Mouse (Mus musculus): ENCODE data around the gene Dnm3. TPM values are rescaled to one million over a fixed set of nuclear protein-coding genes. Genes with fewer than 3 reads are reported as not detected.

The Dnm3 gene
- polyA plus RNA-seq, 1 experiment from 2014 or later = 1.6 TPM

- no peak for ATAC-seq (ENCODE audit: insufficient number of reproducible peaks, insufficient read depth, low FRiP score, low read depth)
- H3K9ac ChIP-seq (ENCODE audit: low read length) = no peak overlapping the region
- 71% methylated on average over 2 of the region's 2 CpGs for WGBS
Measured at GRCm38 (mm10) chr1:162323142-162323541, 154.7 kb downstream of the Dnm3 start.

GRCm38 (mm10) chr1:162313451-162314276 lies 164.2 kb downstream of the Dnm3 start:
- 25% methylated on average over 11 of the region's 11 CpGs for WGBS
- Histone ChIP-seq H3K4me1 (ENCODE audit: control insufficient read depth in 2 of 2, insufficient read depth in 2 of 2, low read length in 2 of 2) (no peaks in the 10 kb centered on the region), H3K9me3 (ENCODE audit: control insufficient read depth, low read length) (no peaks in the 10 kb centered on the region), H3K4me2 (ENCODE audit: low read length) (peak overlapping the region; percentile 59), H3K4me3 (ENCODE audit: control insufficient read depth in 1 of 2, insufficient read depth in 1 of 2, low read depth in 1 of 2, low read length in 2 of 2) (peak overlapping the region; percentile 19; a peak in 2 of 4 replicates), H3K9ac (ENCODE audit: low read length) (peak overlapping the region; percentile 54; the same call in 1 of the 2 replicates), H3K36me3 (ENCODE audit: control insufficient read depth, insufficient read depth, low read length) (no peaks in the 10 kb centered on the region), H3K27ac (replicated peaks in 1 of 2; ENCODE audit: control insufficient read depth in 1 of 2, insufficient read depth in 1 of 2, low read depth in 2 of 2, low read length in 2 of 2) (no peak overlapping the region), H3K27me3 (ENCODE audit: control insufficient read depth, insufficient read depth, low read length) (no peaks in the 10 kb centered on the region)
- ATAC-seq (ENCODE audit: insufficient number of reproducible peaks, insufficient read depth, low FRiP score, low read depth) = no peak

More at GRCm38 (mm10) chr1:162323142-162323541, 154.7 kb downstream of the Dnm3 start:
- no peak overlapping the region for H3K27ac ChIP-seq (replicated peaks in 1 of 2; ENCODE audit: control insufficient read depth in 1 of 2, insufficient read depth in 1 of 2, low read depth in 2 of 2, low read length in 2 of 2)
- H3K36me3 ChIP-seq (ENCODE audit: control insufficient read depth, insufficient read depth, low read length) = no peaks in the 10 kb centered on the region
- H3K4me3 ChIP-seq (ENCODE audit: control insufficient read depth in 1 of 2, insufficient read depth in 1 of 2, low read depth in 1 of 2, low read length in 2 of 2) = no peak overlapping the region
- no peak overlapping the region for H3K4me2 ChIP-seq (ENCODE audit: low read length)
- H3K4me1 ChIP-seq (ENCODE audit: control insufficient read depth in 2 of 2, insufficient read depth in 2 of 2, low read length in 2 of 2) = no peaks in the 10 kb centered on the region
- no peaks in the 10 kb centered on the region for H3K27me3 ChIP-seq (ENCODE audit: control insufficient read depth, insufficient read depth, low read length)
- no peaks in the 10 kb centered on the region for H3K9me3 ChIP-seq (ENCODE audit: control insufficient read depth, low read length)

GRCm38 (mm10) chr1:162312621-162313020 lies 165.2 kb downstream of the Dnm3 start:
- H3K9me3 ChIP-seq (ENCODE audit: control insufficient read depth, low read length) = no peaks in the 10 kb centered on the region
- 75% methylated on average over 2 of the region's 2 CpGs for WGBS
- ATAC-seq (ENCODE audit: insufficient number of reproducible peaks, insufficient read depth, low FRiP score, low read depth) = no peak

GRCm38 (mm10) chr1:162312152-162312551 lies 165.7 kb downstream of the Dnm3 start:
- ATAC-seq (ENCODE audit: insufficient number of reproducible peaks, insufficient read depth, low FRiP score, low read depth) = no peak
- H3K4me3 ChIP-seq (ENCODE audit: control insufficient read depth in 1 of 2, insufficient read depth in 1 of 2, low read depth in 1 of 2, low read length in 2 of 2) = no peak overlapping the region
- H3K36me3 ChIP-seq (ENCODE audit: control insufficient read depth, insufficient read depth, low read length) = no peaks in the 10 kb centered on the region
- WGBS = 74% methylated on average over 7 of the region's 7 CpGs
- H3K9me3 ChIP-seq (ENCODE audit: control insufficient read depth, low read length) = no peaks in the 10 kb centered on the region
- no peaks in the 10 kb centered on the region for H3K27me3 ChIP-seq (ENCODE audit: control insufficient read depth, insufficient read depth, low read length)
- no peaks in the 10 kb centered on the region for H3K4me1 ChIP-seq (ENCODE audit: control insufficient read depth in 2 of 2, insufficient read depth in 2 of 2, low read length in 2 of 2)
- H3K9ac ChIP-seq (ENCODE audit: low read length) = no peak overlapping the region
- no peak overlapping the region for H3K4me2 ChIP-seq (ENCODE audit: low read length)
- H3K27ac ChIP-seq (replicated peaks in 1 of 2; ENCODE audit: control insufficient read depth in 1 of 2, insufficient read depth in 1 of 2, low read depth in 2 of 2, low read length in 2 of 2) = no peak overlapping the region

More at GRCm38 (mm10) chr1:162312621-162313020, 165.2 kb downstream of the Dnm3 start:
- Histone ChIP-seq H3K36me3 (ENCODE audit: control insufficient read depth, insufficient read depth, low read length) (no peaks in the 10 kb centered on the region), H3K4me3 (ENCODE audit: control insufficient read depth in 1 of 2, insufficient read depth in 1 of 2, low read depth in 1 of 2, low read length in 2 of 2) (no peak overlapping the region), H3K9ac (ENCODE audit: low read length) (no peak overlapping the region), H3K4me1 (ENCODE audit: control insufficient read depth in 2 of 2, insufficient read depth in 2 of 2, low read length in 2 of 2) (no peaks in the 10 kb centered on the region), H3K27me3 (ENCODE audit: control insufficient read depth, insufficient read depth, low read length) (no peaks in the 10 kb centered on the region), H3K27ac (replicated peaks in 1 of 2; ENCODE audit: control insufficient read depth in 1 of 2, insufficient read depth in 1 of 2, low read depth in 2 of 2, low read length in 2 of 2) (no peak overlapping the region), H3K4me2 (ENCODE audit: low read length) (no peak overlapping the region)

- ATAC-seq (ENCODE audit: insufficient number of reproducible peaks, insufficient read depth, low FRiP score, low read depth) = no peak
- Histone ChIP-seq H3K4me3 (ENCODE audit: control insufficient read depth in 1 of 2, insufficient read depth in 1 of 2, low read depth in 1 of 2, low read length in 2 of 2) (no peak overlapping the region), H3K4me1 (ENCODE audit: control insufficient read depth in 2 of 2, insufficient read depth in 2 of 2, low read length in 2 of 2) (no peaks in the 10 kb centered on the region), H3K27me3 (ENCODE audit: control insufficient read depth, insufficient read depth, low read length) (no peaks in the 10 kb centered on the region), H3K9me3 (ENCODE audit: control insufficient read depth, low read length) (no peaks in the 10 kb centered on the region), H3K36me3 (ENCODE audit: control insufficient read depth, insufficient read depth, low read length) (no peaks in the 10 kb centered on the region), H3K4me2 (ENCODE audit: low read length) (no peak overlapping the region), H3K9ac (ENCODE audit: low read length) (no peak overlapping the region), H3K27ac (replicated peaks in 1 of 2; ENCODE audit: control insufficient read depth in 1 of 2, insufficient read depth in 1 of 2, low read depth in 2 of 2, low read length in 2 of 2) (no peak overlapping the region)
- WGBS = 75% methylated on average over 6 of the region's 6 CpGs
Measured at GRCm38 (mm10) chr1:162305247-162305646, 172.6 kb downstream of the Dnm3 start.

- no peak overlapping the region for H3K27ac ChIP-seq (replicated peaks in 1 of 2; ENCODE audit: control insufficient read depth in 1 of 2, insufficient read depth in 1 of 2, low read depth in 2 of 2, low read length in 2 of 2)
- no peak overlapping the region for H3K4me3 ChIP-seq (ENCODE audit: control insufficient read depth in 1 of 2, insufficient read depth in 1 of 2, low read depth in 1 of 2, low read length in 2 of 2)
- WGBS = 62% methylated on average over 4 of the region's 4 CpGs
- H3K9me3 ChIP-seq (ENCODE audit: control insufficient read depth, low read length) = no peaks in the 10 kb centered on the region
- no peaks in the 10 kb centered on the region for H3K36me3 ChIP-seq (ENCODE audit: control insufficient read depth, insufficient read depth, low read length)
- no peak overlapping the region for H3K9ac ChIP-seq (ENCODE audit: low read length)
- H3K4me1 ChIP-seq (ENCODE audit: control insufficient read depth in 2 of 2, insufficient read depth in 2 of 2, low read length in 2 of 2) = no peaks in the 10 kb centered on the region
- no peak overlapping the region for H3K4me2 ChIP-seq (ENCODE audit: low read length)
- H3K27me3 ChIP-seq (ENCODE audit: control insufficient read depth, insufficient read depth, low read length) = no peaks in the 10 kb centered on the region
- ATAC-seq (ENCODE audit: insufficient number of reproducible peaks, insufficient read depth, low FRiP score, low read depth) = no peak
Measured at GRCm38 (mm10) chr1:162302480-162302879, 175.4 kb downstream of the Dnm3 start.

- Histone ChIP-seq H3K27me3 (ENCODE audit: control insufficient read depth, insufficient read depth, low read length) (no peaks in the 10 kb centered on the region), H3K4me1 (ENCODE audit: control insufficient read depth in 2 of 2, insufficient read depth in 2 of 2, low read length in 2 of 2) (no peaks in the 10 kb centered on the region), H3K4me2 (ENCODE audit: low read length) (no peak overlapping the region), H3K9me3 (ENCODE audit: control insufficient read depth, low read length) (no peaks in the 10 kb centered on the region), H3K27ac (replicated peaks in 1 of 2; ENCODE audit: control insufficient read depth in 1 of 2, insufficient read depth in 1 of 2, low read depth in 2 of 2, low read length in 2 of 2) (no peak overlapping the region), H3K9ac (ENCODE audit: low read length) (no peak overlapping the region), H3K4me3 (ENCODE audit: control insufficient read depth in 1 of 2, insufficient read depth in 1 of 2, low read depth in 1 of 2, low read length in 2 of 2) (no peak overlapping the region), H3K36me3 (ENCODE audit: control insufficient read depth, insufficient read depth, low read length) (no peaks in the 10 kb centered on the region)
- no peak for ATAC-seq (ENCODE audit: insufficient number of reproducible peaks, insufficient read depth, low FRiP score, low read depth)
- 79% methylated on average over 12 of the region's 12 CpGs for WGBS
Measured at GRCm38 (mm10) chr1:162299558-162300319, 178.1 kb downstream of the Dnm3 start.
